Mouse (Mus musculus): ENCODE data around the gene Gm7534. TPM values are rescaled to one million over a fixed set of nuclear protein-coding genes. Genes with fewer than 3 reads are reported as not detected.
A peak's percentile ranks its signal among the peaks of the same experiment; 100 is the strongest.

The Gm7534 gene
- total and polyA plus RNA-seq, 3 experiments = not detected

- Histone ChIP-seq H3K4me1 (ENCODE audit: control insufficient read depth in 1 of 2, insufficient read depth in 2 of 2, low read length in 2 of 2) (peaks cover 2 to 3% of the 10 kb centered on the region in 2 experiments; a peak in 1 of 4 replicates), H3K27me3 (ENCODE audit: control insufficient read depth in 1 of 2, insufficient read depth in 2 of 2, low read length in 2 of 2) (no peaks in the 10 kb centered on the region), H3K9me3 (replicated peaks; ENCODE audit: insufficient read depth, low read length) (no peaks in the 10 kb centered on the region), H3K79me2 (ENCODE audit: control insufficient read depth, insufficient read depth, low read length, poor library complexity) (no peaks in the 10 kb centered on the region), H3K4me3 (ENCODE audit: control insufficient read depth in 1 of 2, insufficient read depth in 1 of 2, low read depth in 2 of 2, low read length in 2 of 2) (no peak overlapping the region), H3K36me3 (ENCODE audit: control insufficient read depth in 1 of 2, insufficient read depth in 2 of 2, low read length in 2 of 2) (no peaks in the 10 kb centered on the region), H3K9ac (ENCODE audit: control insufficient read depth, low read depth, low read length, poor library complexity, severe bottlenecking) (no peak overlapping the region), H3K27ac (ENCODE audit: control insufficient read depth, low read depth, low read length) (no peak overlapping the region)
- no peak for TF ChIP-seq MEF2A (IDR thresholded peaks at IDR 0.05; ENCODE audit: extremely low read depth, insufficient replicate concordance, low read depth, low read length, poor library complexity, severe bottlenecking)
- DNase-seq (ENCODE audit: low read depth, low spot score) = no peak
Measured at GRCm38 (mm10) chr4:134251241-134252130, 48.7 kb upstream of the Gm7534 start.

- Histone ChIP-seq H3K36me3 (ENCODE audit: control insufficient read depth in 1 of 2, insufficient read depth in 2 of 2, low read length in 2 of 2) (peaks cover 0 to under 1% of the 10 kb centered on the region in 2 experiments; a peak in 1 of 4 replicates), H3K27ac (ENCODE audit: control insufficient read depth, low read depth, low read length) (no peak overlapping the region), H3K79me2 (ENCODE audit: control insufficient read depth, insufficient read depth, low read length, poor library complexity) (no peaks in the 10 kb centered on the region), H3K4me1 (ENCODE audit: control insufficient read depth in 1 of 2, insufficient read depth in 2 of 2, low read length in 2 of 2) (peaks cover 2 to 8% of the 10 kb centered on the region in 2 experiments; a peak in 2 of 4 replicates), H3K27me3 (ENCODE audit: control insufficient read depth in 1 of 2, insufficient read depth in 2 of 2, low read length in 2 of 2) (no peaks in the 10 kb centered on the region), H3K9me3 (replicated peaks; ENCODE audit: insufficient read depth, low read length) (no peaks in the 10 kb centered on the region), H3K4me3 (ENCODE audit: control insufficient read depth in 1 of 2, insufficient read depth in 1 of 2, low read depth in 2 of 2, low read length in 2 of 2) (no peak overlapping the region), H3K9ac (ENCODE audit: control insufficient read depth, low read depth, low read length, poor library complexity, severe bottlenecking) (no peak overlapping the region)
- no peak for DNase-seq (ENCODE audit: low read depth, low spot score)
- TF ChIP-seq ELF1 (IDR thresholded peaks at IDR 0.05; ENCODE audit: low read depth, low read length) = no peak
- no peak for TF ChIP-seq GABPA (IDR thresholded peaks at IDR 0.05; ENCODE audit: low read depth, low read length)
- no peak for TF ChIP-seq MAFK (IDR thresholded peaks at IDR 0.05; ENCODE audit: borderline replicate concordance, low read depth, low read length)
- TF ChIP-seq NRF1 (IDR thresholded peaks at IDR 0.05; ENCODE audit: insufficient read depth, low read depth, low read length, poor library complexity, severe bottlenecking) = no peak
- TF ChIP-seq EP300 (IDR thresholded peaks at IDR 0.05; ENCODE audit: low read depth in 1 of 2, low read length in 2 of 2) = no peak
Measured at GRCm38 (mm10) chr4:134250930-134251240, 48.1 kb upstream of the Gm7534 start.

- TF ChIP-seq E2F4 (IDR thresholded peaks at IDR 0.05; ENCODE audit: borderline replicate concordance, low read depth, low read length) (no peak), UBTF (IDR thresholded peaks at IDR 0.05; ENCODE audit: borderline replicate concordance, insufficient read depth, low read depth, low read length) (no peak), MXI1 (IDR thresholded peaks at IDR 0.05; ENCODE audit: low read depth, low read length) (no peak), NELFE (IDR thresholded peaks at IDR 0.05; ENCODE audit: low read depth, low read length) (no peak), USF1 (IDR thresholded peaks at IDR 0.05; ENCODE audit: low read depth, low read length) (no peak), MYC (IDR thresholded peaks at IDR 0.05; ENCODE audit: low read depth, low read length) (no peak), SMC3 (IDR thresholded peaks at IDR 0.05; ENCODE audit: low read depth, low read length) (no peak), MYB (IDR thresholded peaks at IDR 0.05; ENCODE audit: low read depth, low read length) (no peak), TAL1 (IDR thresholded peaks at IDR 0.05; ENCODE audit: low read length) (no peak), TBP (IDR thresholded peaks at IDR 0.05; ENCODE audit: low read depth, low read length) (no peak)
- Histone ChIP-seq H3K9me3 (replicated peaks; ENCODE audit: insufficient read depth, low read length) (no peaks in the 10 kb centered on the region), H3K27ac (ENCODE audit: control insufficient read depth, low read depth, low read length) (no peak overlapping the region), H3K4me3 (ENCODE audit: control insufficient read depth in 1 of 2, insufficient read depth in 1 of 2, low read depth in 2 of 2, low read length in 2 of 2) (peak overlapping the region; percentile 52 to 59; a peak in 3 of 4 replicates), H3K27me3 (ENCODE audit: control insufficient read depth in 1 of 2, insufficient read depth in 2 of 2, low read length in 2 of 2) (no peaks in the 10 kb centered on the region), H3K79me2 (ENCODE audit: control insufficient read depth, insufficient read depth, low read length, poor library complexity) (peaks cover under 1% of the 10 kb centered on the region), H3K4me1 (ENCODE audit: control insufficient read depth in 1 of 2, insufficient read depth in 2 of 2, low read length in 2 of 2) (peaks cover 2 to 11% of the 10 kb centered on the region in 2 experiments; a peak in 2 of 4 replicates), H3K36me3 (ENCODE audit: control insufficient read depth in 1 of 2, insufficient read depth in 2 of 2, low read length in 2 of 2) (peaks cover 0 to 3% of the 10 kb centered on the region in 2 experiments; a peak in 1 of 4 replicates), H3K9ac (ENCODE audit: control insufficient read depth, low read depth, low read length, poor library complexity, severe bottlenecking) (peak overlapping the region; percentile 77)
- no peak for DNase-seq (ENCODE audit: low read depth, low spot score)
Measured at GRCm38 (mm10) chr4:134250116-134250929, 47.5 kb upstream of the Gm7534 start.

Measured in MEL (cell line).